Mouse (Mus musculus): ENCODE measurements around the gene Amelx.

- TF ChIP-seq CTCF (IDR thresholded peaks at IDR 0.05) (no peak), EP300 (IDR thresholded peaks at IDR 0.05; ENCODE audit: insufficient read depth, low read depth, low read length) (no peak), POLR2A (IDR thresholded peaks at IDR 0.05; ENCODE audit: insufficient read depth, low read depth, low read length) (no peak)
Observed at GRCm38 (mm10) chrX:169140467-169140866, 46.5 kb downstream of the Amelx start.
